19 mouse cellular contexts compared by ENCODE assay signal in genomic region chr14:26558536-26558935, GRCm38 (mm10). TPM values are rescaled to one million over a fixed set of nuclear protein-coding genes. Genes with fewer than 3 reads are reported as not detected.
DNase-seq lines count a peak whose midpoint lies in the region; ATAC-seq lines count a peak whose summit lies in the region.
"Had no signal": no experiment of that assay in that cellular context is flagged by ENCODE, and none has a peak within 500 bp of the region (broad histone marks: within the 10 kb centered on the region; RNA-seq: fewer than 3 reads in every experiment).

No protein-coding gene starts in this region.

- peak; percentile 16 for DNase-seq in kidney, postnatal 10 days
- no peak for DNase-seq in kidney, adult 18-20 months
- peak; percentile 49 to 55 for DNase-seq in left cerebral cortex, postnatal 14 days (ENCODE audit: low spot score in 2 of 2)
- no peak for DNase-seq in left cerebral cortex, postnatal 10 days (ENCODE audit: extremely low spot score in 1 of 2, low spot score in 2 of 2)
- DNase-seq in right cerebral cortex, adult 2 months (ENCODE audit: low spot score in 2 of 2): peak; percentile 59 to 62
- DNase-seq in retina, postnatal 1 day: no peak
- DNase-seq: adrenal gland, adult 2 months; cerebellum, adult 18-20 months; cerebellum, postnatal 14 days; gastrocnemius, postnatal 25 days; heart, adult 18-20 months; heart, postnatal 10 days; liver; lung, postnatal 36 days; midbrain, embryonic 14.5 days; thymus, postnatal 14 days had no signal

- no peak for ATAC-seq in megakaryocyte, adult 5-6 weeks (ENCODE audit: poor library complexity, severe bottlenecking)
- ATAC-seq: hindbrain, embryonic 16.5 days; intestine, embryonic 15.5 days had no signal

- intact Hi-C loops in left cerebral cortex, postnatal 14 days (cut with DNase I): no loop called here
- intact Hi-C loops in left cerebral cortex, postnatal 10 days (cut with DNase I): no loop called here

RNA-seq across cellular contexts. Expression of gene Dennd6a, which starts 15.1 kb away (rescaled TPM):
- total RNA-seq in left cerebral cortex, postnatal 14 days (2021): 10 to 100 TPM; 24.1 to 29.5 TPM
- 10 to 100 TPM; 24.4 to 25.4 TPM for total RNA-seq in left cerebral cortex, postnatal 10 days (2021)
- 28.0 and 34.6 TPM in 2 replicates for total RNA-seq in megakaryocyte, adult 5-6 weeks (2015)
- total RNA-seq in megakaryocyte, adult 5-6 weeks (2017): 30.3 and 30.5 TPM in 2 replicates

RNA-seq across cellular contexts. Expression of gene Slmap, which starts 23.8 kb away (rescaled TPM):
- total RNA-seq in left cerebral cortex, postnatal 14 days (2021): 100 to 1,000 TPM in 1 of 2 experiments, 10 to 100 TPM in 1; 96.4 to 106 TPM
- 10 to 100 TPM; 83.3 to 83.9 TPM for total RNA-seq in left cerebral cortex, postnatal 10 days (2021)
- total RNA-seq in megakaryocyte, adult 5-6 weeks (2015): 66.9 and 76.8 TPM in 2 replicates
- total RNA-seq in megakaryocyte, adult 5-6 weeks (2017): 68.6 and 71.2 TPM in 2 replicates

Comparison
In these comparisons a context has a peak if more than half of its experiments do, and no peak if none do; other contexts are left out.
1. DNase-seq: peak in kidney, postnatal 10 days (single experiment), left cerebral cortex, postnatal 14 days (2 of 2) and right cerebral cortex, adult 2 months (2 of 2); none in kidney, adult 18-20 months (single experiment), left cerebral cortex, postnatal 10 days (0 of 2) and retina, postnatal 1 day (single experiment).